Mouse (Mus musculus) heart, postnatal 25 days (tissue): ENCODE data around the gene Krt81. TPM values are rescaled to one million over a fixed set of nuclear protein-coding genes. Genes with fewer than 3 reads are reported as not detected.

Source experiments
- DNase-seq: peaks from one replicate; pipeline ENCODE4 v3.0.0; 2022; ENCODE audit warnings: low spot score
- intact Hi-C: fragments of 180-260 bp; cut with DNase I; formaldehyde crosslinking; loops from one replicate; pipeline ENCODE4 v1.15.1; 2025
- total RNA-seq, 2 experiments: library from RNA; stranded (reverse); gene quantifications; 2 replicates each; pipeline ENCODE4 v1.2.3; 2021

Krt81 gene
- not detected for total RNA-seq

DNA sequence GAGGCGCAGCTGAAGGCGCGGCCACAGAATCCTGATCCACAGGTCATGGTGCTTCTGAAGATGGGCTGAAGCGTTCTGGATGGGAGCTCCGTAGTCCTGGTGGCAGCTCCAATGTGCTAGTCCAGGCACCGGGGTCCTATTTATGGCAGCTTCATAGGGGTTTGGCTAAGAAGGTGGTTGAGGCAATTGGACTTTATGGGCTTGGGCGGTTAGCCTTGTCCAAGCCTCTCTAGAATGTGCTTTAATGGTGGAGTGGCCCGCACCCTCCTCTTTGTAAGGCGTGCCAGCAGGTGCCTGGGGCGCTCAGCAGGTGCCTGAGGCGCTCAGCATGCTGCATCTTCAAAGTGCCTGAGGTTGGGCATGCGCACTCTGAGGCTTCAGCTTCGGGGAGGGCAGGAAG, at the start of gene Krt81:
Gene Krt81 (minus strand): TSS at position 101 of the 400 bp plus-strand sequence.
- intact Hi-C loops: no loop called here
- DNase-seq: no peak

DNA sequence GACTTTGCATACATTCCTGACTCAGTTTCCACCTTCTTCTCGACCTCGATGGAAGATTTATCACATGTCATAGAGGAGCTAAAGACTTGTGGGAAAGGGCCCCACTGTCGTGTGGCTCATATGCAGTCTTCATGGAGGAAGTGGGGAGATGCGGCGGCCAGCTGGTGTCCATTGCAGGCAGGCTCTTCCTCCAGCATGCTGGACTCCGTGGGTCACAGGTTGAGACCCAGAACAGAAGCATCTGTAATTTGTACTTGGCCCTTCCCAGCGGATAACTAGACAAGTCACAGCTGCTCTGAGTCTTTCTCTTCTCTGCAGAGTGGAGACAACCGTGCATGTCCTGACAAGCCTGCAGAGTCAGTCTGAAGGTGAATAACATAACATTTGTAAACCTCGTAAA, 44.7 kb upstream of the Krt81 start:
- intact Hi-C loops: no loop called here

DNA sequence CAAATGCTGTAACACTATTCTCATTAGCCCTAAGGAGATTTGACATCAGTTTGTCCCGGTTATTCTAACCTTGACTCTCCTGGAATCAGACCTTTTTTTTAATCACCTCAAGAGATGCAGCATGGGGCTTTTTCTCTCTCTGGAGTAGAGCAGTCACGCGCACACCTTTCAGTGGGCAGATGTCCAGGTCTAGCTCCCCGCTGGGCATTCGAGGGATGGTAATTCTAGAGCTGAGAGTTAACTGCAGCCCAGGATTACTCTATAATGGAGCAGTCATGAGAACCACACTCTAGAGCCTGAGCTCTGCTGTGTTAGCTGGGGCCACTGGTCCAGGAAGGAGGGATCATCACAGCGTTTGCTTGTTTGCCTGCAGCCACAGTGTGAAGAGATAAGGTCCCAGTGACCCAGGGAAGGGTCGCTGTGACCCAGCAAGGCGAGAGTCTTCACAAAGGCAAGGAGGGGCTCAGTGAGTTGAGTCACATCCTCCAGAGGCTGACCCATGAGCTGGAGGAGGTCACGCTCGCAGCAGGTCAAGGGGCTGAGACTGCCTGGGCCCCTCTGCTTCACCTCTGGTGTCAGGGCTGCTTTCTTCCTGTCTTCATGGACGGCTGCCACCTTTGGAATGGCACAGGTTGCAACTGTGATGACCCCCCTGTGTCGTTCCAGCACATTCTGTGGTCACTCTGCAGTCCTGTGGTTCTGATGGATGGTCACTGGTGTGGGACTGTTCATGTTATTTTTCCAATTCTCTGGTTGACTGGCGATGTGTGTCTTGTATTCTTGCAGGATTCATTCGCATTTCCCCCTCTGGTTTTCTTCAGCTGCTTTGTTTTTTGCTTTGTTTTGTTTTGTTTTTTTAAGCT, 43.6 kb upstream of the Krt81 start:
- DNase-seq: no peak
- intact Hi-C loops: no loop called here

More for the DNA sequence above, 44.7 kb upstream of the Krt81 start:
- no peak for DNase-seq

DNA sequence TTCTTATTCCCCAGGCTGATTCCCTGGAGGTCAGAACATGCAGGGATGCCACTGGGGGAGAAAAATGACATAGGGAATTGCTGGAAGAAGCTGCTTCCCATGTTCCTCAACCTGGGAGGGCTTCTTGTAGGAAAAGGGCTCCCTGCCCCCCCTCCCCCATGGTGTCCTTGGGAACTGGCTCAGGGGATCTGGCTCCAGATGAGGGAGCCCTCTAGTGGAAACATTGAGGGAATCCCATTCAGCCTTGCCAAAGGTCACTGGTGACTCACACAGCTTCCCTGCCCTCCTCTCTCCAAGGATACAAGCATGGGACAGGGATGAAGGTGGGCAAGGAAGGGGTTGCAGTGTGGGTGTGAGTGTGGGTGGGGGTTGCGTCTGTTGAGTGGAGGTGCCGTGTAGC, 33.6 kb upstream of the Krt81 start:
- DNase-seq: no peak
- intact Hi-C loops: loop anchor here (2.0 kb wide), 1 partner anchor 158 kb away; no protein-coding TSS in a partner anchor

DNA sequence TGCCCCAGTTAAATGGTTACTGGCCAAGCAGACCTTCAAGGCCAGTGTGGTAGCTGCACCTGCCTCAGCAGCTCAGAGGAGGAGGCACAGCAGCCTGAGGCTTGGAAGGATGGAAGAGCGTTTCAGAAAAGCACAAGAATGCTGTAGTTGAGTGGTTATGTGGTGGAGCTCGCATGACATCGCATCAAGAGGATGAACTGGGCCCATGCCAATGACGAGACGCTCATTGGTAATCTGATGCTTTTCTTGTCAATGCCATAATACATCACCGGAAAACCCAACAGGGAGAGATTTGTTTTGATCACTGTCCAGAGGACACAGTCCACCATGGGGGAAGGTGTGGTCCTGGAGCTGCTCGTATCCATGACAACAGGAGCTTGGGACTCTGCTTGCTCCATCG, 31.7 kb upstream of the Krt81 start:
- no peak for DNase-seq
- intact Hi-C loops: no loop called here

DNA sequence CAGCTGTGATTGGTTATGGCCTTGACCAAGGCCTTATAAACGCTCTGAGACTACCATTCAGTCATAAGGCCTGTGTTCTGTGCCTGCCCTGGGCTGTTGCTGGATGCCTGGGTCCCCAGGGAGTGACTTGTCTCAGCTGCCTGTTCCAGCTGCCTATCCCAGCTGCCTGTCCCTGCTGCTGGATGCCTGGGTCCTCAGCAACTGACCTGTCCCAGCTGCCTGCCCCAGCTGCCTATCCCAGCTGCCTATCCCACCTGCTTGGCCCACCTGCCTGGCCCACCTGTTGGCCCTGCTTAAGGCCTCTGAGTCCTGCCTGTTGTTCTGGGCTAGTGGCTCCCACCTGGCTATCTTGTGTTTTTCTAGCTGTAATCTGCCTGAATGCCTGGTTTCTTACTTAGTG, 30.7 kb upstream of the Krt81 start:
- DNase-seq: no peak
- intact Hi-C loops: no loop called here

DNA sequence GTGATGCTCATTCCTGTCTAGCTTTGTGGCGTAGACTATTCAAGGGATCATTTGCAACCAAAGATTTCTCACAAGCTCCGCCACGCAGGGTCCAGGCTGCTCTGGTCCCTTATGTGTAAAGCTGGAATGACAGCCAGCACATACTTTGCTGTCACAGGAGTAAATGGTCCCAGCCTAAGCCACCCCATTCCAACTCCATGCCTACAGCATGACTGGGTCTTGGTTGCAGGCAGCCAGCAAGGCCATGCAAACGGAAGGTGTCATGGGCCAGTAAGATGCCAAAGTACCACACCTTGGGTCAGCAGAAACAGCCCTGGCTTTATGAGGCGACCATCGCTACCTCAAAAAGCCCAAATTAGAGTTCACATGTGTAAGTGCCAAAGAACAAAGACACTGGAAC, 30.2 kb upstream of the Krt81 start:
- intact Hi-C loops: no loop called here
- no peak for DNase-seq

DNA sequence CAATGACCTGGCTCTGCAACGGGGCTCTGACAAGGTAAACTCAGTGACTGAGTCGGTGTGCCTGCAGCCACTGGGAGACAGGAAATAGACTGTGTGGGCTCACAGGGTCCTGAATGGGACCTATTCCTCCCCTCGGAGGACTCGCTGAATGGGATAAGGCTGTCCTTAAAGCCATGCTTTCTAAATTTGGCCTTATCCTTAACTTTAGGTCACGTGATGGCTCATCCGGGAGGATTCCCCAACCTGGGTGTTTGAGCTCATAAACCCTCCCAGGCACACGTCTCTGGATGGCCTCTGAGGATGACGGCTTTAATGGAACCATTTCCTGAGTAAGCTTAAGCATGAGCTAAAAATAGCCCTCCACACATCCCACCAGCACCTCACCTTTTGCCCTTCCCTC, 29.2 kb upstream of the Krt81 start:
- intact Hi-C loops: no loop called here

DNA sequence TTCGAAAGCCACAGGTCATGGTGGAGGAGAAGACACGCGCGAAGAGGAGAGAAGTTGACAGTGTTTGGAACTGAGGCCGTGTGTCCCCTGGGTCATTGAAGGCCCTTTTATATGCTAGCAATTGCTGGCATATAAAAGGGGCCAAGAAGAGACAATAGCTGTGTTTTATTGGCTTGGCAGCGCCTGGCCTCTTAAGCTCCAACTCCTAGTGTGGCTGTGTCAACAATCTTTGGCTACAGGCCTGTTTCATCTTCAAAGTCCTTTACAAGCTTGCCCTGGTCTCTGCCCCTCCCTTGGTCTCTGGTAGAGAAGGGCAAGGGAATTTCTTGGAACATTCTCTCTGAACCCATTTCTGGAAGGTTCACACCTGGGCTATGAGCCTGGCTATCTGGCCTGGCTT, 27.9 kb upstream of the Krt81 start, which contains the start of gene Krt83:
Gene Krt83 (minus strand): TSS at position 82 of the 400 bp plus-strand sequence.
- intact Hi-C loops: no loop called here
- no peak for DNase-seq

More for the DNA sequence above, 29.2 kb upstream of the Krt81 start:
- no peak for DNase-seq

DNA sequence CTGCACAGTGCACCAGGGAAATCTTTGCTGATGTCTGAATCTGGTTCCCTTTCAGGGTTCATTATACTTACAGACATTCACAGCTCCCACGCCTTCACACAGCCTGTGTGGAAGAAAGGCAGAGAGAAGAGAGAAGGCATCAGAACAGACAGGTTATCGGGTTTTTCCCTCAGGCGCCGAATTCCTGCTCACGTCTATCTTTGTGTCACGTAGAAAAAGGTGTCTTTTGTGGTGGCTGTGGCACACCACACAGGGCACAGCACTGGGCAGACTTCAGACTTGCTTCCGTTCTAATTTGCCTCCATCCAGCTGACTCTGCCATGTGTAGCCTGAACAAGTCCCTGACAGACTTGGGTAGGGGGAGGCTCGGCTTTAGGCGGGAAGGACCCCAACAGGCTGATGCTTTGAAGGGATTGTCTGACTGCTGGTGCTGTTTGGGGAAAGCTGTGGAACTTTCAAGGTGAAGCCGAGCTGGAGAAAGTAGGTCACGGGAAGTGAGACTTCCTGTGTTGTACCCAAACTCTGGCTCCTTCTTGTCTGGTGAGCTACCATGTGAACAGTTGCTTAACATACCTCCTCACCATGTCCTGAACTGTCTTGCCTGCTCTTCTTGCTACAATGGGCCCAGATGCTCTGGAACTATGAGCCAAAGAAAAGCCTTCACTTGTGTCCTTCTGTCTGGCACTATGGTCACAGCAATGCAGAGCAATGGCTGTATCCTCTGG, 22.5 kb upstream of the Krt81 start:
- intact Hi-C loops: no loop called here
- no peak for DNase-seq

DNA sequence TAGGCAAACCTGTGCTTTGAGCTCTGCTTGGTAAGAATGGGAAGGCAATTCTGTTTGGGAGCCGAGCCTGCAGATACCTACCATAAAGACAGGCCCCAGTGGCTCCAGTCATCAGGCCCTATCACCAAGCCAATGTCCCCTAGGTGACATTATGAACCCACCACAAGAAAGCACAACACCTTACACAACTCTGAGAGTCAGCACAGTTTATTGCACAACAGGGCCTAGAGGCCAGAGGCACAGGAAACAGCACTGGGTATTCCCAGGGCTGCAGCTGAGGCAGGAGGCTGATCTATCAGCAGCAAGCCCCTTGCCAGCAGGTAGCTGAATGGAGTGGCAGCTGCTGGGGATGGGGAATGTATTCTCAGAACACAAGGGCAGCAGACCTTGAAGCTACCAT, 21.4 kb upstream of the Krt81 start:
- DNase-seq: no peak
- intact Hi-C loops: no loop called here

DNA sequence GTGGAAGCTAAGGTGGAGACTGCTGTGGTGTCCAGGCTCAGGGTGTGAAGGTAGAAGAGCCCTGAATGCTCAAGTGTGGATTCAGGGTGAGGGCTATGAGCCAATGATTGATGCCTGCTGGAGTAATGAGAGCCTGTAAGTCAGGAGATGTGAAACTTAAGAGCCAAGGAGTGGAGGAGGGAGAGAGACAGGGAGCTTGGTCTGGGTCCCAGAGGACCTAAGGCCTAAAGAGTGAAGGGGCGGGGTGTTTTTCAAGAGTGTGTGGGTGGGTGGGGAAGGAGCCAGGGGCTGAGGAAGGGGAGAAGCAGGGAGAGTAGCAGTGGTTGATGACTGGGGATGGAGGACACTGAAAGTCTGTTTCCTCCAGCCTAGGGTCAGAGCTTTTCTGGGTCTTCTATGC, 20.1 kb upstream of the Krt81 start:
- DNase-seq: no peak
- intact Hi-C loops: no loop called here

DNA sequence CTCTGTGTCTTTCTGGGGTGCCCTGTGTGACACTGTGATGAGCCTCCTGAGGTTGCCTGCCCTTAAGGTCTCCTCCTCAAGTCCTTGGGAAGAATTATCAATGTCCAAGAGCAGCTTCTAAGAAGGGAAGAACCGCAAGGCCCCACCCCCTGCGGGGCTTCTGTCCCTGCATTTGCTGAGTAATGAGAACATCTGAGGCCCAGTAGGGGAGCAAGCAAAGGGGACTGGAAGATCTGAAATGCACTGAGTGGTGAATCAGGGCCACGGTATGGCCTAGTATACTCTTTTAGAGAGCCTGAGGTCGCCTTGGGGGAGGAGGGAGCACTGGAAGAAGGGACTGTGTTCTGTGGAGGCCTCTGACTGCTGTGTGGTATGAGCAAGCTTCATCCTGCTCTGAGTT, 18.5 kb upstream of the Krt81 start:
- intact Hi-C loops: no loop called here
- no peak for DNase-seq

DNA sequence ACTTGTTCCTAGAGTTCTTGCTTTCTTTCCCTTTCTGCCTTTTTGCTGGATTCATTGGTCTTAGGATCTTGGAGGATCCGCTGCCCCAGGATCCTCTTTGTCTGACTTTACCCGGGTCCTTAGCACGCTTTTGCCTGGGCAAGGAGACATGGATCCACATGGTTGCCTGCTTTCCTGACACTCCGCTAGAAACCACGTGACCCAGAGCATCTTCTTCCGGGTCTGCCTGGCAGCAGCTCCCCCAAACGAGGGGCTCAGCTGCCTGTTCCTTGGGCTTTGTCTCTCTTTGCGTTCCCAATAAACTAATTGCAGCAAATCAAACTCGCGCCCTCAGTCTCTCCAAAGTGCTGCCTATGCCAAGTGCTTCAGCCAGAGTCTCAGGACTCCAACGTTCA, 16.1 kb upstream of the Krt81 start:
- no peak for DNase-seq
- intact Hi-C loops: no loop called here

DNA sequence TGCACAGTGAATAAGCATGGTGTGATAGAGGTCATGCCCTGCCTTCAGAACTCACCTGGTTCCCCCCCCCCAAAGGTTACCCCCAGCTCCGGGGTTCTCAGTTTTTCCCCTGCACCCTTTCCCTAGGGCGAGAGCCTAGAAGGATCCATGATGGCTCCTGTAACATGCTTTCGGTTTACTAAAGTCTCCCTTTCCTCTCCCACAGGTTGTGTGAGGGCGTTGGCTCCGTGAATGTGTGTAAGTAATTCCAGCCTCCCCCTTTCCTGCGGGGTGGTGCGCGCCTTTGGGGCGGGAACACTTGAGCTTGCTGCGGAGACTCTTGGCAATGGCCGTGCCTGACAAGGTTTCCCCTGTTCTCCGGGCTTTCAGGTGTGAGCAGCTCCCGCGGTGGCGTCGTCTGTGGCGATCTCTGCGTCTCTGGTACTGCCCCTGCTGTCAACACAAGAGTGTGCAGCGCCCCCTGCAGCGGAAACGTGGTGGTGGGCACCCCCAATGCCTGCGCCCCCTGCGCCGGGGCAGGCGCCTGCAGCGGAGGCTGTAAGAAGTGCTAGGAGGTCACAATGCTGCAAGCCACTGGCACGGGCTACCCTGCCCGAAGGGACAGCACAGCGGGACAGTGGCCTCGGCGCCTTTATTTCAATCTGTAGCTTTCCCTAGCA, 15.6 kb upstream of the Krt81 start:
- intact Hi-C loops: no loop called here
- DNase-seq: no peak

DNA sequence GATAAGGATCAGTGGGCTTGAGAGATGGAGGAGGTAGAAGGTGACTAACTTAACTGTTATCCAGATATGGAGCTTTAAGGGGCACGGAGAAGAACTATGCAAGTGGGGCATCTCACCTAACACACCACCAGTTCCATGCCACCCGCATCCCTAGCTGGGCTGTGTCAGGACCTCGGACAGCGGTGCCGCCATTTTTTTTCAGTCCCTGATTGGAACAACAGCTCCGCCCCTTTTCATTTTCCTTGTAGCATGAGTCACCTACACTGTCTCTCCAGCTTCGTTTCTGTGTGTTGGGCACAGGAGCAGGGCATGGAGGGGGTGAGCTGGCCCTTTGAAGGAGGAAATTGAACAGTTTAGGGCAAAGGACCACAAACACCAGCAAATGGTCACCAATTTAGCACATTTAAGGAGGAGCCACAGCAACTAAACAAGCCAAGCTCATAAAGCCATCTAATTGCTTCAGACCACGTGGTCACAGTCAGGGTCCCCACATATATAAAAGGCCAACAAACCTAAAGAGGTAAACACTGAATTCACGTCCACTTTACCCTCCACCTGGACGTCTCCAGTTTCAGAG, 9.5 kb upstream of the Krt81 start, which contains the start of gene Krt86:
Gene Krt86 (plus strand): TSS at position 527 of the 577 bp plus-strand sequence.
- DNase-seq: no peak
- intact Hi-C loops: no loop called here

DNA sequence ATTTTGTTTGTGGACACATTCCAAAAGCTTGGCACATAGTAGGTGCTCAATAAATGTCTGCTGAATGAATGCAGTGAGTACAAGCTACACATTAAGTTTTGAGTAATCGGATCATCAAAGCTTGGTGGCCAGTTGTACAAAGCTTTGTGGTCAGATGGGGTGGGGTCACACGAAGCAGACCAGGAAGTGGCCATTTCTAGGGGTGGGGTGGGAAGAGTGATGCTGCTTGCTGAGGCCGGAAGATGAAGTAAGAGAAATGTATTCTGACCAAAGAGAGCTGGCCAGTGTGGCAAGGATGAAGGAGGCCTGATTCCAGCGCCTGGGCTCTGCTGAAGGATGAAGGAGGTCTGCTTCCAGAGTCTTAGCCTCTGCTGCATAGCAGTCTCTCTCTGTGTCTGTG, 5.5 kb upstream of the Krt81 start:
- intact Hi-C loops: no loop called here
- no peak for DNase-seq

DNA sequence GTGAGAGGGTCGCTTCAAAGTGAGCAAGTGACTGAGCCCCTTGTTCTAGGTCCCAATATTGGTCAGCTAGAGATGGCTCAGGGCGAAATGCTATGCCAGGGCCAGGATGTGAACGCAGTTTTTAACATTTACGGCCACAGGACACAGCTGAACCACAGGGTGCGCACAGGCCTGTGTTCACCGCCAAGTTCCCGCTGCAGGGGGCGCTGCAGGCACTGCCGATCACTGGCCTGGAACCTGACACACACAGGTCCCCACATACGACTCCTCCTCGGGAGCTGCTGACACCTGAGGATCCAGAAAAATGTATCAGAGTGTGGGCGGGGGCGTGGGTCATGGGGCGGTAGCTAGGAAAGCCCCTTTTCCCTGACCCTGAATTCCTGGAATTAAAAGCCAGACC, 4.3 kb downstream of the Krt81 start:
- DNase-seq: no peak
- intact Hi-C loops: no loop called here

DNA sequence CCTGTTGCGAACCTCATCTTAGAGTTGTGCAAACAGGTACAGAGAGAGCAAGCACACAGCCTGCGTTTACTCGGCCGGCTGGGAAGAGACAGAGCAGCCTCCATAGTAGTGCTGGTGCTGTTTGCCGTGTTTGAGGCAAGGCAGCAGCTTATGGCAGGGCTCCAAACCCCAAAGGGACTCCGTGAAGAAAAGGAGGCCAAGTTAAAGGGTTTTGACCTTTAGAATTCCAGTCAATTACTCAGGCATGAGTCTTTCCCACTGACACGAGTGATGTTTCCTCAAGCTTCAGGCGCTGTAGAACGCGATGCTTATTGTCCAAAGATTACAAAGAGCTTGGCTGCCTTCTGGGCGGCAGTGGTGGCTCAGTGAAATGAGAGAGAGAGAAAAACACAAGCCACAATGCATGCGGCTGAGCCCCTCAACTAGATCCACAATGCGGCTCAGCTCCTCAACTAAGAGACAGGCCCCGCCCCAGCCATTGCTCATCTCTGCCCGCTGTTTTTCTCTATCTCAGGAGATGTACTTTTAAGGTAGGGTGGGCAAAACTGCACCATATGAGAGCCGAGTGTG, 5.1 kb downstream of the Krt81 start:
- intact Hi-C loops: no loop called here
- no peak for DNase-seq

DNA sequence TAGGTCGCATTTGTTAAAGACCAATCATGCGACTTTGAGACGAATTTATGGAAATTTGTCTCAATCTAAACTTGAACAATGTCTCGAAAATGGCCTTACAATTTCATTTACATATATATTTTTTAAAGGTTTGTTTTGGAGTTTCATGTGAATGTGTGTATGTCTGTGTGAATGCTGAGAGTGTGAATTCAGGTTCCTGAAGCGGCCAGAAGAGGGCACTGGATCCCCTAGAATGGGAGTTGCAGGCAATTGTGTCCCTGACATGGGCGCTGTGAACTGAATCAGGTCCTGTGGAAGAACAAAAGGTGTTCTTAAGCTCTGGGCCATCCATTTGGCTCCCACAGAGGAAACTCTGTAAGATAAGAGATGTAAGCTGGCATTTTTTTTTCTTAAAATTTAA, 7.7 kb downstream of the Krt81 start:
- DNase-seq: no peak

More for the DNA sequence above, 7.7 kb downstream of the Krt81 start:
- intact Hi-C loops: no loop called here
